Mouse (Mus musculus) embryonic stem cell, embryonic (primary cell): ENCODE results near the gene Hist1h2bk.

Source experiments
- CTCF ChIA-PET, 4 experiments: fragments of 300-600 bp in 2 of 4; fragments of 350-600 bp in 2 of 4; sonication (Branson Sonifier 250); formaldehyde crosslinking; loops; one replicate each; lab custom pipeline; 2022; ENCODE audit warnings: inconsistent platforms in 2 of 4; lab: Charles Lee
- POLR2A ChIA-PET, 4 experiments: fragments of 300-600 bp in 2 of 4; fragments of 350-600 bp in 2 of 4; sonication (Branson Sonifier 250); formaldehyde crosslinking; loops; one replicate each; lab custom pipeline; 2022; ENCODE audit warnings: antibody characterized with exemption in 4 of 4, inconsistent platforms in 1 of 4; lab: Charles Lee

Hist1h2bk gene

DNA sequence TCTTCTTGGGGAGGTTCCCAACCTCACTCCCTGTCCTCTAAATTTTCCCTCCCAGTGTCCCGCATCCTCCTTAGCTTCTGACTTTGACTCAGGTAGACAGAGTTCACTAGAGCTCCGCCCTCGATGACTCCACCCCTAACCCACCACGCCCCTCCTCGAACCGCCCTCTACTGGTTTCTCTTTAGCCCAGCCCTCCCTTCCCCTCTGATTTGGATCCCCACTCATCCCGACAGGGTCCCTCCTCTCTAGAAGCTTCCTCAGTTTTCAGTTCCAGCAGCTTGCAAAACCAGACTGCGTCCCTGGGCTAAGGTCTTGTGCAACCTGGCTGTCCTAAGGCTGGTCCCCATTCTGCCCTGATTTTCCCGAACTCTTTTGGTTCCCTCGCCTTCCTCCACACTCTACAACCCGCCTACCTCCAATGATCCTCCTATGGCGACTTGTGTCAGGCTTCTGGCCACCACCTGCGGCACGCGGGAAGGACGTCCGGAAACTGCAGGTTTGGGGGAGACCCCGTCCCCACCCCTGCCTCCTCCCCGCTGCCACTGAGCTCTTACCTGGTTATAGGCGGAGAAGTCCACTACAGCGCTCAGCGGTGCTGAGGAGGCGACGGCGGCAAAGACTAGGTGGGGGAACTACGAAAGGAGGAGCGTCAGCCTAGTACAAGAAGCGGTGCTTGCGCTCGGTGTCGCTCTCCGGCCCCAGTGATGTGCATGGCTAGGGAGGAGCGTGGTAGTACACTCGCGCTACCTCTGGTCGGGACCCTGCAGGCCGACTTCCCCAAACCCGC lies 29.1 kb upstream of the Hist1h2bk start:
- CTCF ChIA-PET, result interaction anchor here in 3 of 4 experiments (0.6 to 2.1 kb wide), 9 partner anchors 9 to 126 kb away, joined by 3 to 7 read pairs (median 3); partner anchors contain the start of gene Pom121l2 (in 1 of the 3)
- POLR2A ChIA-PET, result interaction anchor here (0.6 to 4.0 kb wide), 42 partner anchors 9 to 1677 kb away, joined by 3 to 47 read pairs (median 4); partner anchors contain the start of genes Hist1h2ah (in 3 of the 4), Hist1h2bk (in 3 of the 4), Hist1h2ag (in 2 of the 4) and Hist1h2bj (in 2 of the 4)

GRCm38 (mm10) chr13:22007121-22007510 lies 28.6 kb upstream of the Hist1h2bk start:
- ChIA-PET CTCF (interaction anchor here in 3 of 4 experiments (0.6 to 1.7 kb wide), 4 partner anchors 12 to 1429 kb away, joined by 3 to 4 read pairs (median 3); partner anchors contain the start of gene Pom121l2 (in 1 of the 3)), POLR2A (interaction anchor here in 3 of 4 experiments (0.7 to 4.0 kb wide), 14 partner anchors 10 to 1424 kb away, joined by 3 to 47 read pairs (median 8); partner anchors contain the start of genes Hist1h2ag (in 2 of the 3), Hist1h2bj (in 2 of the 3), Pom121l2 (in 2 of the 3) and Hist1h2ah (in 1 of the 3))

- POLR2A ChIA-PET, result interaction anchor here in 2 of 4 experiments (0.7 to 4.0 kb wide), 8 partner anchors 9 to 36 kb away, joined by 3 to 47 read pairs (median 6); partner anchors contain the start of genes Hist1h2ag (in 2 of the 2), Hist1h2bj (in 2 of the 2) and Pom121l2 (in 1 of the 2)
Measured at GRCm38 (mm10) chr13:22007872-22008271, 27.8 kb upstream of the Hist1h2bk start.

GRCm38 (mm10) chr13:22008707-22009106 lies 27.0 kb upstream of the Hist1h2bk start:
- ChIA-PET POLR2A (interaction anchor here in 2 of 4 experiments (1.1 to 3.9 kb wide), 6 partner anchors 9 to 35 kb away, joined by 3 to 22 read pairs (median 6); partner anchors contain the start of genes Hist1h2ag (in 1 of the 2) and Hist1h2bj (in 1 of the 2)), CTCF (interaction anchor here in 1 of 4 experiments (0.5 kb wide), 1 partner anchor 1392 kb away, joined by 4 read pairs; no protein-coding TSS in a partner anchor)

More at GRCm38 (mm10) chr13:22007872-22008271, 27.8 kb upstream of the Hist1h2bk start:
- CTCF ChIA-PET, result no interaction called here

DNA sequence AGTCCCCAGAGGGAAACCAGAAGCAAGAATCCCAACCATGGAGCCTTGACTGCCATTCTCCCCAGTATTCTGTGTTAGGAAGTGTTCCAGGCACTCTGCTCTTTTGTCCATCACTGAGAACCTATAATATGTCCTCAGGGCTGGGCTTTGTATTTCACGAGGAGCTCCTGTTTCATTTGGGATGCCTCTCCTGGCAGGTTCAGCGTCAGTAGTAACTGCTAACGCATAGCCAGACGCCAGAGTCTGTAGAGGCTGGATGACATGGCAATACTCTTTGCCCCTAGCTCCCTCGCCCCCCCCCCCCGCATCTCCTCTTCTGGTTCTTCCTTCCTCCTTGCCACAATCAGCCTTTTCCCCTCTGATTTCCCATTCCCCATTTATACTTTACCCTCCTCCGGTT lies 26.0 kb upstream of the Hist1h2bk start, which contains the start of gene Prss16:
Prss16 (minus strand) TSS at position 101 of the 400 bp plus-strand sequence.
- ChIA-PET POLR2A (interaction anchor here in 2 of 4 experiments (0.6 to 2.1 kb wide), 6 partner anchors 10 to 222 kb away, joined by 3 to 7 read pairs (median 4); partner anchors contain the start of genes Hist1h2an (in 1 of the 2) and Hist1h2bp (in 1 of the 2)), CTCF (interaction anchor here in 1 of 4 experiments (0.7 kb wide), 1 partner anchor 73 kb away, joined by 3 read pairs; no protein-coding TSS in a partner anchor)

DNA sequence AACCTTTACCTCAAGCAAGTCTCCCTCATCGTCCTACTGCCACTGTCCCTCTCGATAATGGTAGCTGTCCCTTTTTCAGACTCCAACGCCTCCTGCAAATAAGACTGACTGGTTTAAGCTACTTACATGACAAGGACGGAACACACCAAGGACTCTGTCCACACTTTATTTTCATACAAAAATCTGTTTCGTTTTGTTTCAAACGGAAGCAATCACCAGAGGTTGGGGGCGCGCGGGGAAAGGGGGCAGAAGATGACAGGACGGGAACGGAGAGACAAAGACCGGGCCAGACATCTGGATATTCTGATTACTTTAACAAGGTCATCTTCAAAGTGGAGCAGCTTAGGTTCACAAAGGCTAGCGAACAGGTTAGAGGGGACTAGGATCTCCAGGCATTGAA lies 22.0 kb upstream of the Hist1h2bk start:
- POLR2A ChIA-PET, result interaction anchor here in 3 of 4 experiments (0.6 to 7.4 kb wide), 7 partner anchors 7 to 1520 kb away, joined by 3 to 47 read pairs (median 5); partner anchors contain the start of genes Hist1h2af (in 1 of the 3) and Hist1h2ah (in 1 of the 3)
- CTCF ChIA-PET, result interaction anchor here in 3 of 4 experiments (0.6 to 1.0 kb wide), 4 partner anchors 39 to 1388 kb away, joined by 3 read pairs; no protein-coding TSS in a partner anchor

DNA sequence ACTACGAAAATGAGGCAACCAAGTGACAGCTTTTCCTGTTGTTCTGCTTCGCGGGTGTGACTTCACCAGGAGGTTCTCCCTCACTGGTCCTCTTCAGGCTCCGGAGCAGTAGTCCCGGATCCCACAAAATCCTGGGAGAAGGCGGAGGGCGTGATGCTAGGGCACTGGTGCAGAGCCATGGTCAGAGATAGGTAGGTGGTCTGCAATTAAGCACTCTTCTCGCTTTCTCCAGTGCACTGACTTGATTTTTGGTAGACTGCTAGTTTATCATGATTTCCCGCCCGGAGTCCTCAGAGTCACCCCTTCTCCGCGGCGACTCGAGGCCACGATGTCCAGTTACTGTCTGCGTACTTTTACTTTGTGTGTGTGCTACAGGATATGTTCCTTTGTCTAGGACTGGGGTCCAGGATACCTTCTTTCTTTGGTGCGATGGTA lies 21.2 kb upstream of the Hist1h2bk start:
- CTCF ChIA-PET, result interaction anchor here in 1 of 4 experiments (0.8 to 1.7 kb wide), 2 partner anchors 15 to 1387 kb away, joined by 3 to 4 read pairs; no protein-coding TSS in a partner anchor
- POLR2A ChIA-PET, result interaction anchor here (0.7 to 7.4 kb wide), 14 partner anchors 8 to 1520 kb away, joined by 3 to 47 read pairs (median 4); partner anchors contain the start of genes Hist1h2af (in 1 of the 4), Hist1h2ag (in 1 of the 4), Hist1h2ah (in 1 of the 4) and Hist1h2bj (in 1 of the 4)

DNA sequence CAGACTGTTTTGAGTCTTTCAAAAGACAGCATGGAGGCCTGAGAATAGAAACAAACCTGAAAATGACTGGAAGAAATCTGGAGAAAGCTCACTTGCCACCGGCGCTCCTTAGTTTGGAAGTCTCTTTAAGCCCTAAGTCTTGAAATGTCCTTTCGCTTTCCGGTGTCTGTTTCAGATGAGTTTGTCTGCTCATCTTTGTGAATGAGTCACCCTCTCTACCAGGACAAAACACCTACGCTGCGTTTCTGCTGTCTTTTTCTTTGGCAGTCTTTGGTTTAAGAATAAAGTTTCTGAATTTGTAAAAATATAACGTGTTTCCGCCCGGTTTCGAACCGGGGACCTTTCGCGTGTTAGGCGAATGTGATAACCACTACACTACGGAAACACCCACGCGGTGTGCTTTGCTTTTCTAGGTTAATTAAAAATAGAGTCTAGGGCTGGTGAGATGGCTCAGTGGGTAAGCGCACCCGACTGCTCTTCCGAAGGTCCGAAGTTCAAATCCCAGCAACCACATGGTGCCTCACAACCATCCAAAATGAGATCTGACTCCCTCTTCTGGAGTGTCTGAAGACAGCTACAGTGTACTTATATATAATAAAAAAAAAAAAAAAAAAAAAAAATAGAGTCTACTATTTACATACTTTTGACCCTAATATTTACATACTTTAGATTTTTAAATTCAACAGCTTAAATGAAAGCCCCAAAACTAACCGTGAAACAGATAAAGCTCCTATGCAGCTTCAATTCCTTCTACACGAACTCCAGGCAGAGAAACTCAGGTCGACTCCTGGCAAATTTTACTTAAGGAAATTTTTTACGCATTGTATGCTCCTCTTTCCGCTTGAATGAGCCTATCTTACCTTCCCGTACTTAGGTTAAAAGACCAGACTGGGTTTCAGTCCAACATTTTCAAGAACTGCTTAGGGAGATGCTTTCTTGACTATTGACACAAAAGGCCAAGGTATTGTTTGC lies 19.9 kb upstream of the Hist1h2bk start:
- CTCF ChIA-PET, result interaction anchor here in 2 of 4 experiments (0.5 to 1.7 kb wide), 5 partner anchors 10 to 107 kb away, joined by 3 to 4 read pairs (median 3); no protein-coding TSS in a partner anchor
- POLR2A ChIA-PET, result interaction anchor here (0.9 to 7.4 kb wide), 16 partner anchors 8 to 236 kb away, joined by 3 to 47 read pairs (median 4); partner anchors contain the start of genes Hist1h1b (in 1 of the 4), Hist1h2ag (in 1 of the 4), Hist1h2ah (in 1 of the 4) and Hist1h2bj (in 1 of the 4)

GRCm38 (mm10) chr13:22019934-22020835 lies 15.5 kb upstream of the Hist1h2bk start:
- POLR2A ChIA-PET, result interaction anchor here (0.6 to 7.4 kb wide), 24 partner anchors 11 to 1535 kb away, joined by 3 to 47 read pairs (median 4); partner anchors contain the start of genes Hist1h2ah (in 3 of the 4), Hist1h2bk (in 3 of the 4), Hist1h2ag (in 2 of the 4) and Hist1h2bj (in 2 of the 4)
- CTCF ChIA-PET, result no interaction called here

- CTCF ChIA-PET, result interaction anchor here in 1 of 4 experiments (0.5 kb wide), 1 partner anchor 821 kb away, joined by 3 read pairs; no protein-coding TSS in a partner anchor
Measured at GRCm38 (mm10) chr13:22020901-22021339, 14.8 kb upstream of the Hist1h2bk start.

DNA sequence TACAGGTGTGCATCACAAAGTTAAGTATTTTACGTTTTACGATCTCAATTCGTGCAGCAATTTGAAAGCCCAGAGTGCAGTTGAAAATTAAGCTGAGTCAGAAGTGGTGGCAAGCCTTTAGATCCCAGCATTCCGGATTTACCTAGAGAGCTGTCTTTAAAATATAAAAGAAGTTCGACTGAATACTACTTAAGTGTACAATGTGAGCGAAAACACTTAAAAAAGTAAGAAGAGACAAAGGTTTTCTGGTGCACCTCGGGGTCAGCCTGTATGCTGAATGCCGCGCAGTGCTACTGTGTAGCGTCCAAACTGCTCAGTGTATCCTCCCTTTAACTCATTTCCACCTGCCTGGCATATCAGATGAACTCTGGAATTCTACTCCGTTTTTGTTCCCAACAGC lies 14.1 kb upstream of the Hist1h2bk start:
- ChIA-PET CTCF (interaction anchor here in 3 of 4 experiments (0.5 to 1.0 kb wide), 4 partner anchors 26 to 1380 kb away, joined by 3 to 4 read pairs (median 3); no protein-coding TSS in a partner anchor), POLR2A (interaction anchor here in 3 of 4 experiments (0.6 to 5.4 kb wide), 27 partner anchors 10 to 1549 kb away, joined by 3 to 31 read pairs (median 4); partner anchors contain the start of genes Hist1h2ag (in 3 of the 3), Hist1h2ah (in 3 of the 3), Hist1h2bj (in 3 of the 3) and Hist1h2bk (in 3 of the 3))

More at GRCm38 (mm10) chr13:22020901-22021339, 14.8 kb upstream of the Hist1h2bk start:
- POLR2A ChIA-PET, result interaction anchor here in 3 of 4 experiments (0.6 to 5.4 kb wide), 15 partner anchors 13 to 1380 kb away, joined by 3 to 31 read pairs (median 4); partner anchors contain the start of genes Hist1h2ah (in 3 of the 3), Hist1h2bk (in 3 of the 3), Hist1h2ag (in 2 of the 3) and Hist1h2bj (in 2 of the 3)

DNA sequence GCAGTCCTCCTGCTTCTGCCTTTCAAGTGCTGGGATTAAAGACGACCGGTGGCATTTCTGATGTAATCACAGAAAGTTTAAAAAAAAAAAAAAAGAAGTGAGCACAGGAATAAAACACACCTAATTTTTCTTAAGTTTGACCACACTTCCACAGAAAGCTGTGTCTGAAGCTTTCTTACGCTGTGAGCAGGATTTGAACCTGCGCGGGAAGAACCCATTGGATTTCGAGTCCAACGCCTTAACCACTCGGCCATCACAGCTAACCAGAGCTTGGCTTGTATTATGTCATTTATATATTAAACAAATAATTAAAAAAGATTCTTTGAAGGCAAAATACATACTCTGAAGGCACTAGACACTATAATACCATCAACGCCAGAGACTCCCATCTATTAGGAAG lies 13.4 kb upstream of the Hist1h2bk start:
- ChIA-PET POLR2A (interaction anchor here (0.6 to 5.4 kb wide), 31 partner anchors 9 to 1548 kb away, joined by 3 to 31 read pairs (median 4); partner anchors contain the start of genes Hist1h2ag (in 3 of the 4), Hist1h2ah (in 3 of the 4), Hist1h2bj (in 3 of the 4) and Hist1h2bk (in 3 of the 4)), CTCF (interaction anchor here (0.6 to 1.0 kb wide), 7 partner anchors 27 to 1409 kb away, joined by 3 to 9 read pairs (median 3); no protein-coding TSS in a partner anchor)

GRCm38 (mm10) chr13:22026058-22027031 lies 9.3 kb upstream of the Hist1h2bk start:
- ChIA-PET CTCF (no interaction called here), POLR2A (interaction anchor here in 3 of 4 experiments (0.6 to 1.2 kb wide), 13 partner anchors 8 to 108 kb away, joined by 3 to 7 read pairs (median 4); partner anchors contain the start of genes Hist1h2ah (in 3 of the 3) and Hist1h2bk (in 3 of the 3))
